Mouse (Mus musculus) CD8-positive naive resting alpha-beta T cell, adult 57 days (primary cell): ENCODE measurements around the gene Dcp1a. TPM values are rescaled to one million over a fixed set of nuclear protein-coding genes. Genes with fewer than 3 reads are reported as not detected.

Experiments
- total RNA-seq: library from RNA; stranded (reverse); gene quantifications from one replicate; pipeline ENCODE4 v1.2.4, GENCODE M21; 2023

The Dcp1a gene
- total RNA-seq = 54.6 TPM

GRCm38 (mm10) chr14:30479361-30479948 is at the start of gene Dcp1a:
TSS of gene Dcp1a (plus strand) at chr14:30479535.

DNA sequence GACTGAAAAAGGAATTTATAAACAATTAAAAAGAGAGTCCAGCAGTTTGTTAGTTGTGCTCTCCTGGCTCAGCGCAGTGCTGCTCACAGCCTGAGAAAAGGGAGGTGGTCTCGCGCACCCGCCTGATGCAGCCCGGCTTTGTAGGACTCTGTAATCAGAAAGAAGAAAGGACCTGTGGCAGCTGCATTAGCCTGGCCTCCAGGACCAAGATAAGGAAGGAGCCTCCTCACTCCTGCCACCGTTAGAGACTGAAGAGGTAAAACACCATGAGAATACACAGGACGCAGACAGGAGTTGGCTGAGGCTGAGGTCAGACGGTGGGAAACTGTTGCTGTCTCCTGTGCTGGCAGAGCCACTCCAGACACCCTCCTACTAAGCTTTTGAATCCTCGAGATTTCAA is 12.0 kb downstream of the Dcp1a start, which contains the start of gene Cacna1d:
Cacna1d (minus strand) TSS at position 114 of the 400 bp plus-strand sequence.

GRCm38 (mm10) chr14:30548131-30548720 is 68.9 kb downstream of the Dcp1a start, which contains the start of gene Tkt:
TSS of gene Tkt (plus strand) at chr14:30548359.

Other genes with a start within 250 kb of the Dcp1a start
- 0.80 TPM for gene Cacna1d, start 11.9 kb downstream of the Dcp1a start, total RNA-seq
- 149 TPM for gene Tkt, start 68.8 kb downstream of the Dcp1a start, total RNA-seq
- 132 TPM for gene Prkcd, start 146.7 kb downstream of the Dcp1a start, total RNA-seq
- gene Rft1, start 174.8 kb downstream of the Dcp1a start, total RNA-seq = 18.2 TPM
- 13.0 TPM for gene Sfmbt1, start 235.3 kb downstream of the Dcp1a start, total RNA-seq